Mouse (Mus musculus) hindbrain, postnatal 0 days (tissue): ENCODE measurements around the gene Ebf1. TPM values are rescaled to one million over a fixed set of nuclear protein-coding genes. Genes with fewer than 3 reads are reported as not detected.

Experiments used
- ATAC-seq: fragments of 200-750 bp; cut with Nextera tagmentation; 2 replicates; pipeline ENCODE4 v1.8.0; 2017; ENCODE audit warnings: mild to moderate bottlenecking, moderate TSS enrichment, moderate library complexity
- DNase-seq: peaks from one replicate; pipeline ENCODE4 v3.0.0-alpha.2; 2015; ENCODE audit warnings: low spot score
- H3K27ac ChIP-seq: fragments of 300-500 bp; sonication (generic); 2 replicates; pipeline ENCODE4 v1.5.1; 2014; ENCODE audit warnings: mild to moderate bottlenecking
- H3K27me3 ChIP-seq: fragments of 300-500 bp; sonication (generic); 2 replicates; pipeline ENCODE4 v1.6.1; 2014; ENCODE audit warnings: low read length, mixed read lengths; ENCODE audit not compliant: insufficient read depth
- H3K36me3 ChIP-seq: fragments of 300-500 bp; sonication (generic); 2 replicates; pipeline ENCODE4 v1.6.1; 2014; ENCODE audit warnings: low read length, mixed read lengths; ENCODE audit not compliant: insufficient read depth
- H3K4me1 ChIP-seq: fragments of 300-500 bp; sonication (generic); 2 replicates; pipeline ENCODE4 v1.6.1; 2014; ENCODE audit warnings: antibody characterized with exemption, low read length, mixed read lengths; ENCODE audit not compliant: insufficient read depth
- H3K4me2 ChIP-seq: fragments of 300-500 bp; sonication (generic); 2 replicates; pipeline ENCODE4 v1.6.1; 2014; ENCODE audit warnings: low read depth, mild to moderate bottlenecking, low read length, moderate library complexity, mixed read lengths
- H3K4me3 ChIP-seq: fragments of 300-500 bp; sonication (generic); 2 replicates; pipeline ENCODE4 v1.5.1; 2014; ENCODE audit warnings: low read length
- H3K9ac ChIP-seq: fragments of 300-500 bp; sonication (generic); replicated peaks from 2 replicates; pipeline ENCODE4 v1.6.1; 2014; ENCODE audit warnings: mild to moderate bottlenecking, low read length, moderate library complexity, mixed read lengths
- H3K9me3 ChIP-seq: fragments of 300-500 bp; sonication (generic); 2 replicates; pipeline ENCODE4 v1.6.1; 2016; ENCODE audit warnings: low read length, mixed read lengths
- CTCF ChIP-seq: IDR thresholded peaks from 2 replicates; pipeline ENCODE4 v1.5.1; 2016; ENCODE audit warnings: antibody characterized with exemption, control low read depth, low read depth
- WGBS: fragments of 180-500 bp; shearing (Covaris S2); extraction: QIAGEN DNeasy Blood & Tissue Kit; methylation state at CpG from one replicate; pipeline ENCODE4 v1.1.7; 2014; 5-methylcytosine and 5-hydroxymethylcytosine counted together
- polyA plus RNA-seq: library from polyadenylated mRNA; unstranded; fragments of >200 nt; fragmentation: Nextera tagmentation; extraction: Ambion mirVana; gene quantifications from 2 replicates; pipeline ENCODE4 v1.2.1, GENCODE M21; 2015
- total RNA-seq: library from RNA; depleted of rRNA; stranded (reverse); fragments of >200 nt; gene quantifications from 2 replicates; pipeline ENCODE4 v1.2.3, GENCODE M21; 2014

Ebf1 gene
- total and polyA plus RNA-seq, 2 experiments from 2014 or later, result 67.1 to 71.7 TPM

DNA sequence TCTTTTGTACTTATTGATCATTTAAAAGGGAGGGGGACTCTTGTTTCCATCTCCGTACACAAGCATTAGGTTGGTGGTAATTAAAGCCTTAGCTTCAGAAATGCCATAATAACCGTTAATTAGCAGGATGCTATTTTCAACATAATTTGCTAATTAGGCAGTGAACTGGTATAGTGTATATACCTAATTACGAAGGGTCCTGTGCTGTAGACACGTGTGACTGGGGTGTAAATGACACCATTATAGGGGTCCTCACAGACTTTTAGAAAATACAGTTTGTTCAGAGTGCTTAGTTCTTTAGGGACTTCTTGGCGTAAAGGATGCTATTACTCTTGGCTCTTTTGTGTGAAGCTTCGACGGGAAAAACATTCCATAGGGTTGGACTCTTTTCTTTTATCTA lies 167.9 kb downstream of the Ebf1 start:
- H3K9me3 ChIP-seq, result no peaks in the 10 kb centered on the region
- TF ChIP-seq CTCF, result no peak
- H3K4me1 ChIP-seq, result 0 out of 2 replicates have a peak, but pooled peaks cover 2% of the 10 kb centered on the region
- no peak overlapping the region for H3K27ac ChIP-seq
- peak overlapping the region; percentile 28; the same call in 1 of the 2 replicates for H3K4me2 ChIP-seq
- H3K9ac ChIP-seq, result no peak overlapping the region
- H3K27me3 ChIP-seq, result no peaks in the 10 kb centered on the region
- DNase-seq, result no peak
- H3K36me3 ChIP-seq, result no peaks in the 10 kb centered on the region
- no peak for ATAC-seq
- WGBS, result 28% methylated on average over 7 of the region's 7 CpGs
- H3K4me3 ChIP-seq, result no peak overlapping the region

DNA sequence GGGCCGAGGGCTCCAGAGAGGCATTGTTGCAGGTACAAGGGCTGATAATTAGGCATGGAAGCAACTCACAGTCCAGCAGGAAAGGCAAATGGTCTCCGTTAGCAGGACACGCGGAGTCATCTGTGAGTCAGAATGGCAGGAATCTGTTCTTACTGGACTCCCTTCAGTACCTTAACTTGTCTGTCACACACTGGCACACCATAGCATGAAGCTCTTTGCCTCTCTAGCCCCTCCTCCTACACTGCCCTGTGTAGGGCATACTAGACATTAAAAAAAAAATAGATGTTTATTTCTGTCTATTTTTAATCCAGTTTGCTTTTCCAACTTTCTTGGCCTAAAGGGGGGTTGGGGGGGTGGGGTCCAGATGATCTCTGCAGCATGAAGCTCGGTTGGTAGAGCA lies 168.4 kb downstream of the Ebf1 start:
- DNase-seq (no peak), ATAC-seq (0 out of 2 replicates have a peak, but pooled peaks have one; percentile 63)
- Histone ChIP-seq H3K4me1 (0 out of 2 replicates have a peak, but pooled peaks cover 2% of the 10 kb centered on the region), H3K4me3 (no peak overlapping the region), H3K36me3 (no peaks in the 10 kb centered on the region), H3K27ac (no peak overlapping the region), H3K9me3 (no peaks in the 10 kb centered on the region), H3K9ac (no peak overlapping the region), H3K27me3 (no peaks in the 10 kb centered on the region), H3K4me2 (0 out of 2 replicates have a peak overlapping the region, but pooled peaks have one; percentile 28)
- 37% methylated on average over 5 of the region's 5 CpGs for WGBS
- no peak for TF ChIP-seq CTCF

- ATAC-seq (no peak), DNase-seq (no peak)
- H3K27ac ChIP-seq, result no peak overlapping the region
- H3K4me2 ChIP-seq, result no peak overlapping the region
- no peaks in the 10 kb centered on the region for H3K9me3 ChIP-seq
- H3K9ac ChIP-seq, result no peak overlapping the region
- no peak for TF ChIP-seq CTCF
- no peaks in the 10 kb centered on the region for H3K27me3 ChIP-seq
- no peaks in the 10 kb centered on the region for H3K36me3 ChIP-seq
- WGBS, result 72% methylated on average over 1 of the region's 1 CpGs
- no peak overlapping the region for H3K4me3 ChIP-seq
- 0 out of 2 replicates have a peak, but pooled peaks cover 2% of the 10 kb centered on the region for H3K4me1 ChIP-seq
These were observed 170.9 kb downstream of the Ebf1 start for GRCm38 (mm10) chr11:44788003-44788402.

GRCm38 (mm10) chr11:44792816-44793215 lies 175.7 kb downstream of the Ebf1 start:
- ATAC-seq, result no peak
- TF ChIP-seq CTCF, result no peak
- Histone ChIP-seq H3K36me3 (no peaks in the 10 kb centered on the region), H3K4me3 (no peak overlapping the region), H3K9ac (no peak overlapping the region), H3K4me1 (no peaks in the 10 kb centered on the region), H3K4me2 (no peak overlapping the region), H3K9me3 (no peaks in the 10 kb centered on the region), H3K27me3 (no peaks in the 10 kb centered on the region), H3K27ac (no peak overlapping the region)
- no peak for DNase-seq
- 29% methylated on average over 3 of the region's 3 CpGs for WGBS

DNA sequence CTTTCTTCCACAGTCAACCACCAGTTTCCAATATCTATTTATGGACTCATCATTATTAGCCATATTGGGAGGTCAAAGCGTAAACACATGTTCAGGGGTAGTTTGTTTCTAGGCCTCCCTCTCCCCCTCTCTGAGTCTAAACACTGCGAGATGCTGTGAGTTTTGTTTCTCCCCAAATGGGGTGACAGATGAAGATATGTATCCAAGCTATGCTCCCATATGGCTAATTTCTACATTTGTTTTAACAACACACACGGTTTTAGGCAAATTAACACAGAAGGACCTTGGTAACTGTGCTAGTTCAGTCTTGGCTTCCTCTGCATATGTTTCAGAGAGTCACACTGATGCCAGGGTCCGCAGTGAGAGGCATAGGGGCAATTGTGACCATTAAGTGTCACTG lies 177.8 kb downstream of the Ebf1 start:
- no peak overlapping the region for H3K9ac ChIP-seq
- H3K27ac ChIP-seq, result no peak overlapping the region
- H3K4me2 ChIP-seq, result no peak overlapping the region
- DNase-seq (no peak), ATAC-seq (no peak)
- no peaks in the 10 kb centered on the region for H3K4me1 ChIP-seq
- no peaks in the 10 kb centered on the region for H3K27me3 ChIP-seq
- no peaks in the 10 kb centered on the region for H3K9me3 ChIP-seq
- H3K4me3 ChIP-seq, result no peak overlapping the region
- WGBS, result 84% methylated on average over 4 of the region's 4 CpGs
- no peaks in the 10 kb centered on the region for H3K36me3 ChIP-seq
- TF ChIP-seq CTCF, result no peak

GRCm38 (mm10) chr11:44795767-44796166 lies 178.7 kb downstream of the Ebf1 start:
- DNase-seq, result no peak
- H3K27ac ChIP-seq, result no peak overlapping the region
- H3K9me3 ChIP-seq, result no peaks in the 10 kb centered on the region
- whole genome bisulfite sequencing, result 69% methylated on average over 3 of the region's 3 CpGs
- no peak for ATAC-seq
- H3K4me2 ChIP-seq, result no peak overlapping the region
- H3K27me3 ChIP-seq, result no peaks in the 10 kb centered on the region
- H3K36me3 ChIP-seq, result no peaks in the 10 kb centered on the region
- no peaks in the 10 kb centered on the region for H3K4me1 ChIP-seq
- no peak overlapping the region for H3K4me3 ChIP-seq
- no peak overlapping the region for H3K9ac ChIP-seq
- TF ChIP-seq CTCF, result no peak

DNA sequence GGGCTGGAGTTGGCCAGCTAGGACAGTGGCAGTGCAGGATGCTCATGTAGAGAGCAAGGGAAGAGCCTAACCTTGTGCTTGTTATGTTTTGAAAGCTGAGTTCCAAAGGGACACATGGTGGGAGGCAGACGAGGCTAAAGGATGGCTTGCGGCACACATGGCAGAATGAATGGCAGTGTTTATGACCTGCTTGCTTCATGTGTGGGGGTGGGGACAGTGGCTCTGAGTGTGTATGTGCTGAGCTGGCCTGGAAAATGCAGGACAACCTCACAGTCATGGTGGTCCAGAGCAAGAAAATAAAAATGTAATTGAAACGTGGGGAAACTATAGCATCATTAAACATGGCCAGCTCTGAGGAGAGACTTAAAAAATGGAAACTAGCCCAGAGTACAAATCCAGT lies 181.2 kb downstream of the Ebf1 start:
- Histone ChIP-seq H3K27me3 (no peaks in the 10 kb centered on the region), H3K9me3 (no peaks in the 10 kb centered on the region), H3K27ac (no peak overlapping the region), H3K4me1 (no peaks in the 10 kb centered on the region), H3K4me3 (no peak overlapping the region), H3K4me2 (no peak overlapping the region), H3K9ac (no peak overlapping the region), H3K36me3 (no peaks in the 10 kb centered on the region)
- DNase-seq, result no peak
- no peak for TF ChIP-seq CTCF
- WGBS, result 56% methylated on average over 3 of the region's 3 CpGs
- no peak for ATAC-seq
